Mouse (Mus musculus): ENCODE measurements at regions not wholly inside any gene's neighbourhood (a gene's known extent, or its start where the extent isn't known, plus 50 kb on each side); places are given as distances from the start of the nearest gene placed in this dataset.
A peak's percentile ranks its signal among the peaks of the same experiment; 100 is the strongest.

GRCm38 (mm10) chr12:109662179-109662578 is 62.0 kb upstream of the Rtl1 start:
- intact Hi-C loops (cut with DNase I) = no loop called here

GRCm38 (mm10) chr12:109674766-109675165 is 74.6 kb upstream of the Rtl1 start:
- DNase-seq (ENCODE audit: low spot score in 2 of 2) = no peak
- intact Hi-C loops (cut with DNase I) = no loop called here

More at GRCm38 (mm10) chr12:109662179-109662578, 62.0 kb upstream of the Rtl1 start:
- DNase-seq (ENCODE audit: low spot score in 2 of 2) = no peak

- DNase-seq (ENCODE audit: low spot score in 2 of 2) = no peak
- intact Hi-C loops (cut with DNase I) = no loop called here
Measured at GRCm38 (mm10) chr12:109694046-109694445, 93.9 kb upstream of the Rtl1 start.

DNA sequence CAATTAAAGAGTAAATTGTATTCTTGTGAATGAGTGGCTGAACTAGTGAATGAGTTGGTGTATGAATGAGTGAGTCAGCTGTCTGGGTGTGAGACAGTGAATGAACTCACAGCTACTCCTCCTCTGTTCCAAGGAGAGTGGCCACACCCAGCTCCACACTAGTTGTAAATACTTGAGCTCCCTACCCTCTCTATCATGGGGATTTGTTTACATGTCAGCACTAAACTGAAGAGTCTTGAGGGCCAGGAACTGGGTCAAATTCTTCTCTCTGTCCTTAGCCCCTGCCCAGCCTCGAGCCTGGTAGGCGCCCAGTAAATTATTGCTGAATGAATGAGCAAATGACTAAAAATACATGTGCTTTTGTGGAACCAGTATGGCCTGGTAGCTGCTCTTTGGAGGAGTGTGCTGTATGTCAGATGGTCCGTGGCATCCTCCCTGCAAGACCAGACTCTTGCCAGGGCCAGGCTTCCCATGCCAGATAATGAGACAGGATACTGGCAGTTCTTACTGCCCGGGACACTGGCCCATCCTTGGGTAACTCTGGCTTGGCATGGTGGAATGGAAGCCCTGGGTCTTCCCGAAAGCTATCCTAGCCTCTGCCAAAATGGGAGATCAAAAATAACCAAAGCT is 94.8 kb upstream of the Rtl1 start:
- intact Hi-C loops (cut with DNase I) = no loop called here
- DNase-seq (ENCODE audit: low spot score in 2 of 2) = no peak

DNA sequence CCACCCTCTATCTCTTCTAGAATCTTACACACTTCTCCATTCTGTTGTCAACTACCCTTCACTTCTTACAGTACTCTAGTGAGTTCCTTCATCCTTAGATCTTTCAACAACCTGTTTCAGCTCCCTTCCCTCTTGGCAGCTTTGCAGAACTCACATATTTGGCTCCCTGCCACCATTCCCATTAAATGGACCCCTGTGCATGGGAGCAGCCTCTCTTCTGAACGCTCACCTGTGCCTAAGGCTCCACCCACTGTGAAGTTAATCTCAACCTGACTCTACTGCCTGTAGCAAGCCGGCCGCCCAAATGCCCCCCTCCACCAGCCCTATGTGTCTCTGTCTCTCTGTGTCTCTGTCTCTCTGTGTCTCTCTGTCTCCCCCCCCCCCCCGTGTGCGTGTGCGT is 106.7 kb upstream of the Rtl1 start:
- intact Hi-C loops (cut with DNase I) = no loop called here
- no peak for DNase-seq (ENCODE audit: low spot score in 2 of 2)

- intact Hi-C loops (cut with DNase I) = no loop called here
- no peak for DNase-seq (ENCODE audit: low spot score in 2 of 2)
Measured at GRCm38 (mm10) chr12:109709661-109710060, 109.5 kb upstream of the Rtl1 start.

- no peak for DNase-seq (ENCODE audit: low spot score in 2 of 2)
- intact Hi-C loops (cut with DNase I) = no loop called here
Measured at GRCm38 (mm10) chr12:109711392-109711791, 111.3 kb upstream of the Rtl1 start.

DNA sequence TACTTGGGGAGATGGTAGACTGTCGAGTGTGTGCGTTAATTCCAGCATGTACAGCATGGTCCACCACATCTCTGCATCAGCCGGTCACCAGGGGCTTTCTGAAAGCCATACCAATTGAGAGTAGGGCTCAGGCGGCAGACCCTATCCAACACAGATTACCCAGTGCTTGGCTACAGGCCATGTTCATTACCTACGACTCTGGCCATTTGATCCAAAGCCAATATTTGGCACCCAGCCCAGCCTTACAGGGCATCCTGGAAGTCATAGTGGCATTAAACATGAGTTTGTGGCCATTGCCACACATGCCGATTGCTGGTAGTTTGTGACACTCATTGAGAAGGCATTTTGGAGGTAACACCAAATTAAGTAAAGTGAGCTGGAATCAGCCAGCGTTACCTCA is 111.8 kb upstream of the Rtl1 start:
- intact Hi-C loops (cut with DNase I) = no loop called here
- DNase-seq (ENCODE audit: low spot score in 2 of 2) = no peak

- intact Hi-C loops (cut with DNase I) = no loop called here
- no peak for DNase-seq (ENCODE audit: low spot score in 2 of 2)
Measured at GRCm38 (mm10) chr12:109712386-109712785, 112.3 kb upstream of the Rtl1 start.

GRCm38 (mm10) chr12:109713041-109713440 is 112.9 kb upstream of the Rtl1 start:
- no peak for DNase-seq (ENCODE audit: low spot score in 2 of 2)
- intact Hi-C loops (cut with DNase I) = no loop called here

DNA sequence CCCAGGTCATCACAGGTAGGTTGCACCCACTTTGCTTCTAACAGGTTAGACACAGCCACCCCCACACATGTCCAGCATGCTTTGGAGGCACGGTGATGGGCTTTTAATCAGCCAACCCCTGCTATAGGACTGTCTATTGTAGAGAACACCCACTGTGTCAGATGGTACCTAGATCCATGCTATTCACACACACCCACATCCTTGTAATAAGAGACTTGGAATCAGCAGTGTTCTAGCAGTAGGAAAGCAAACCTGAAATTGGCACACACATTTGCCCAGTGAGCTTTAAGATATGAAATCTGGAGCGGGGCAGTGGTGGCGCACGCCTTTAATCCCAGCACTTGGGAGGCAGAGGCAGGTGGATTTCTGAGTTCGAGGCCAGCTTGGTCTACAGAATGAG is 113.9 kb upstream of the Rtl1 start:
- peak in 1 of 2 experiments; percentile 41 for DNase-seq (ENCODE audit: low spot score in 2 of 2)
- intact Hi-C loops (cut with DNase I) = no loop called here

DNA sequence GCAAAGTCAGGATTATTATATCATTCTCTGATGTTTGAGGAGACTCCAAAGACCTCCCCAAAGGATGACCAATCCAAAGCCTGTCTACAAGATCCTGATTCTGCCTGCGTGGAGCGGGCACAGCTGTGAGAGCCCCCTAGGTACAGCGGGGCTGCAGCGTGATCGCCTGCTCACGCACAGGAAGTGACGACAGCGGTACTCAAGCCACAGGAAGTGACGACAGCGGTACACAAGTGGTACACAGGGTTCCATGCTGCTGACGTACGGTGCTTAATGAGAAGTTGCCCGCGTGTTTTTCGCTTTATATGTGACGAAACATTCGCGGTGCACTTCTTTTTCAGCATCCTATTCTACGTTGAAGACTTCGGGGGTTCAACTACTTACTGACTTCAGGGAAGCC is 116.9 kb upstream of the Rtl1 start:
- no peak for DNase-seq (ENCODE audit: low spot score in 2 of 2)
- intact Hi-C loops (cut with DNase I) = no loop called here

DNA sequence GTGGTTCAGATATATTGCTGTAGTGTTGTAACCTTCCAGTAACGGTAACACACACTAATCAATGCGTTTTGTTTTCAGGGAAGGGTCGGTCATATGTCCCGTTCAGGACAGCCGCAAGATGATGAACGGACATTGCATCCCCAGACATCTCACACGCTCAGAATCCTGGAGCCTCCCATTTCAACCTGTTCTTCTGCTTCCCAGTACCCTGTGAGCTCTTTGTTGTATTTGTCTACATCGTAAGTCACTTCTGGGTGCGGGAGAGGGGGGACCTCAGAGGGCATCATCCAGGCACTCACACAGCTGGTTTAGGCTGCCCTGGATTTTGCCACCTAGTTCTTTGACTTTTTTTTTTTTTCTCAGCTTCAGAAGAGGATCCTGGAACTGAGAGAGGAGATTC is 117.9 kb upstream of the Rtl1 start:
- no peak for DNase-seq (ENCODE audit: low spot score in 2 of 2)
- intact Hi-C loops (cut with DNase I) = no loop called here

- intact Hi-C loops (cut with DNase I) = no loop called here
- DNase-seq (ENCODE audit: low spot score in 2 of 2) = no peak
Measured at GRCm38 (mm10) chr12:109738201-109738600, 138.1 kb upstream of the Rtl1 start.

GRCm38 (mm10) chr12:109738911-109739310 is 138.8 kb upstream of the Rtl1 start:
- no peak for DNase-seq (ENCODE audit: low spot score in 2 of 2)
- intact Hi-C loops (cut with DNase I) = no loop called here

- DNase-seq (ENCODE audit: low spot score in 2 of 2) = no peak
- intact Hi-C loops (cut with DNase I) = loop anchor here (10.0 kb wide), 1 partner anchor 222 kb away; no protein-coding TSS in a partner anchor
Measured at GRCm38 (mm10) chr12:109742486-109742885, 142.4 kb upstream of the Rtl1 start.

DNA sequence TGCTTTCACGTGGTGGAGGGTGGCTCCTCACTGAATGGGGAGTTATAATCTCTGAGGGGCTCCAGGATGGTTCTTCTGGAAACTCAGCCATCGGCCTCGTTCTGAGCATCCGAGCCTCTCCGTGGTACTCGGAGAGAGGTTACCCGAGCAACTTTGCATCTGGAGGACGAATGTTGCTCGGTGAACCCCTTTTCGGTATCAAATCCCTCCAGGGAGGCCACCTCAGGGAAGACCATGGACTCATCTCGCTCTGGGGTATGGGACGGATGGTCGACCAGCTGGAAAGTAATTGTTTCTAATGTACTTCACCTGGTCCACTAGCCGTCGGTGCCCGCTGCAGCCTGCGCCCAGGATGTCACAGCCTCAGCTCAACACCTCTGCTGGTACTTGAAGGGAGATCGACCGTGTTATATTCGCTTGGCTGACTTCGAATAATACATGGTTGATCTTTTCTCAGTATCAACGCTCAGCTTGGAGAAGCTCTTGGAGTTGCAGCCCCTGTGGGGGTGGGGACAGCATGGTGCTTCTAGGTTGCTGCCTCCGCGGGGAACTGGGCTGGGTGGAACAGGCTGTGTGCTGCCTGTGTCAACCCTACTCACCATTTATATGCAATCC is 143.0 kb upstream of the Rtl1 start:
- intact Hi-C loops (cut with DNase I) = loop anchor here (10.0 kb wide), 1 partner anchor 222 kb away; no protein-coding TSS in a partner anchor
- no peak for DNase-seq (ENCODE audit: low spot score in 2 of 2)

DNA sequence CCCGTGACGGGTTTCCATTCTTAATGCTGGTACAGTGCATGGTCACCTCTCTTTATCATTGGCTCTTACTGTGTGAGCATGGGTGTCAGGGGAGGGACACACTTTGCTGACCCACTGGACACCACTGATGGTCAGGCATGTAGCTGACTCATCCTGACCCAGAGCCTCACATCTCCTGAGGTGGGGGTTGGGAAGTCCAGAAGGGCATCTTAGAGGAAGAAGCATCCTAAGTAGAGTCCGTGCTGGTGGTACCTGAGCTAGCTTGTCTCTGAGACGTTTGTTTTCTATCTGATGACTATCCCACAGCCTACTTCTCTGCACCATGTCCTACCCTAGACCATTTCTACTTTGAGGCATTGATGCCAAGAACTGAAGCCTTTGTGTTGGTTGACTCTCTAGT is 144.1 kb upstream of the Rtl1 start:
- DNase-seq (ENCODE audit: low spot score in 2 of 2) = no peak

DNA sequence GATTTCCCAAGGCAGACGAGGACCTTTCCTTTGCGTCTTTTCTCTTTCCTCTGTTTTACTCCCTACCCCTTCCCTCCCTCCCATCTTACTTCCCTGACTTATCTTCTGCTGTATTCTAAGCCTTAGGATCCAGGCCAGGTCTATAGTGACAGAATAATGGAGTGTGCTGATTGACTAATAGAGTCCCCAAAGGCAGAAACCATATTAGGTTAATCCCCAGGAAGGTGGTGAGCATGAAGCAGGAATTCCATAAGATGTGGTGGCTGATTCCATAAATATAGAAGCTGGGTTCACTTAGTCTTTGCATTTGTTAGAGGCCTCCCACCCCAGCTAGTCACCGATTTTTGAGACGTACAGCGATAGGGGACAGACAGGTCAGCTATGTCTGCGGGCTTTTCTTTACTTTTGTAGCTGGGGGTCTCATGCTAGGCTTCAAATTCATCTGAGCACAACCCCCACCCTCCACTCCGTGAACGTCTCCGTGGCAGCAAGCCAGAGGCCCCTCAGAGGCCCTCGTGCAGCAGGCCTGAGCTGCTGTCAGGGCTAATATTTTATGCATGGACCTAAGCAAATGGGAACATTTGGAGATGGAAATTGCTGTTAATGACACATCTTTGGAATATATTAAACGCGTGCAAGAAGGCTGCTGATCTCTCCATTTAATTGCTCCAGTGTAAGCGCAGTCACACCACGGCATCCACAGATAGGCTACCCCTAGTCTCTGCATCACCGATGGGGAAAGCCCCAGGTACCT is 145.8 kb upstream of the Rtl1 start:
- DNase-seq (ENCODE audit: low spot score in 2 of 2) = no peak

More for the DNA sequence above, 144.1 kb upstream of the Rtl1 start:
- intact Hi-C loops (cut with DNase I) = loop anchor here (10.0 kb wide), 1 partner anchor 221 kb away; no protein-coding TSS in a partner anchor

GRCm38 (mm10) chr12:109747201-109747600 is 147.1 kb upstream of the Rtl1 start:
- intact Hi-C loops (cut with DNase I) = loop anchor here (10.0 kb wide), 1 partner anchor 218 kb away; no protein-coding TSS in a partner anchor
- DNase-seq (ENCODE audit: low spot score in 2 of 2) = no peak

More for the DNA sequence above, 145.8 kb upstream of the Rtl1 start:
- intact Hi-C loops (cut with DNase I) = loop anchor here (10.0 kb wide), 1 partner anchor 219 kb away; no protein-coding TSS in a partner anchor
